Mouse (Mus musculus): ENCODE measurements around the gene Serpina3b.

- TF ChIP-seq CTCF (IDR thresholded peaks at IDR 0.05; ENCODE audit: low read depth) (no peak), EP300 (optimal IDR thresholded peaks at IDR 0.05) (no peak)
These were observed 47.8 kb downstream of the Serpina3b start for GRCm38 (mm10) chr12:104175636-104176035.
